Mouse (Mus musculus) G1E (cell line): ENCODE measurements around the gene Got2.

Experiments
- CTCF ChIP-seq: IDR thresholded peaks from 2 replicates; pipeline ENCODE4 v1.5.1; 2012; ENCODE audit warnings: low read depth, low read length, inconsistent platforms, mixed read lengths
- GATA1 ChIP-seq: IDR thresholded peaks from 2 replicates; pipeline ENCODE4 v1.6.1; 2012; ENCODE audit warnings: borderline replicate concordance, low read length, inconsistent platforms, mixed read lengths

GRCm38 (mm10) chr8:95830144-95830543 lies 58.2 kb downstream of the Got2 start:
- TF ChIP-seq CTCF (no peak), GATA1 (no peak)
